Mouse (Mus musculus) liver, embryonic 14 days (tissue): ENCODE measurements around the gene Nol10. TPM values are rescaled to one million over a fixed set of nuclear protein-coding genes. Genes with fewer than 3 reads are reported as not detected.

Experiments used
- polyA plus RNA-seq: library from polyadenylated mRNA; depleted of rRNA; stranded (reverse); fragments of >200 nt; gene quantifications from 2 replicates; pipeline ENCODE4 v1.2.3, GENCODE M21; 2012; rRNA removed

Gene Nol10
- 7.3 and 8.5 TPM in 2 replicates for polyA plus RNA-seq

GRCm38 (mm10) chr12:17348048-17349036, at the start of gene Nol10:
Gene Nol10, plus strand, starts transcription at chr12:17348458.

GRCm38 (mm10) chr12:17329259-17329658, 19.0 kb upstream of the Nol10 start, which contains the start of gene Atp6v1c2:
Gene Atp6v1c2, minus strand, starts transcription at chr12:17329359.

Other genes with a start within 250 kb of the Nol10 start
- 0.31 and 0.35 TPM in 2 replicates for gene Kcnf1, start 171.6 kb upstream of the Nol10 start, polyA plus RNA-seq
- gene Pdia6, start 81.9 kb upstream of the Nol10 start, polyA plus RNA-seq: 126 and 129 TPM in 2 replicates
- gene Atp6v1c2, start 19.1 kb upstream of the Nol10 start, polyA plus RNA-seq: not detected in 2 replicates
- gene Odc1, start 196.3 kb downstream of the Nol10 start, polyA plus RNA-seq: 425 and 505 TPM in 2 replicates